Mouse (Mus musculus) stomach, postnatal 0 days (tissue): ENCODE results near the gene Nudt2.
"Not testable (repeated sequence)": the region's sequence is repeated elsewhere in the genome, so short reads cannot be mapped to it uniquely, and the experiment has no call there.

ENCODE experiments used
- CTCF ChIP-seq: IDR thresholded peaks from 2 replicates; pipeline ENCODE4 v1.5.1; 2016; ENCODE audit warnings: antibody characterized with exemption, low read depth, mild to moderate bottlenecking, moderate library complexity
- EP300 ChIP-seq: optimal IDR thresholded peaks from 2 replicates; pipeline ENCODE3; 2016; ENCODE audit warnings: antibody characterized with exemption

GRCm38 (mm10) chr4:41463051-41463738 is 1.8 kb upstream of the Nudt2 start:
- not testable (repeated sequence) for TF ChIP-seq CTCF, EP300
